15 mouse cellular contexts compared by ENCODE assay signal in genomic region chr13:105300009-105300346, GRCm38 (mm10). TPM values are rescaled to one million over a fixed set of nuclear protein-coding genes. Genes with fewer than 3 reads are reported as not detected.
A peak's percentile ranks its signal among the peaks of the same experiment; 100 is the strongest.
DNase-seq lines count a peak whose midpoint lies in the region; ATAC-seq and TF ChIP-seq lines count a peak whose summit lies in the region.
"Had no signal": no experiment of that assay in that cellular context is flagged by ENCODE, and none has a peak within 500 bp of the region (broad histone marks: within the 10 kb centered on the region; RNA-seq: fewer than 3 reads in every experiment).

No protein-coding gene starts in this region.

- no peak overlapping the region for H3K27ac ChIP-seq in CH12.LX (ENCODE audit: insufficient read depth, low read depth)
- peak overlapping the region; percentile 93 for H3K27ac ChIP-seq in macrophage
- H3K27ac ChIP-seq: forebrain, embryonic 13.5 days; hindbrain, embryonic 13.5 days; kidney, embryonic 15.5 days; stomach, embryonic 15.5 days had no signal

- no peak overlapping the region for H3K4me3 ChIP-seq in CH12.LX (replicated peaks in 1 of 3; ENCODE audit: low read depth in 2 of 3, low read length in 2 of 3, poor library complexity in 1 of 3)
- no peak overlapping the region for H3K4me3 ChIP-seq in macrophage (ENCODE audit: inconsistent target)
- H3K4me3 ChIP-seq: forebrain, embryonic 13.5 days; hindbrain, embryonic 13.5 days; kidney, embryonic 15.5 days; stomach, embryonic 15.5 days had no signal

- no peak overlapping the region for H3K4me2 ChIP-seq in CH12.LX (ENCODE audit: insufficient read depth, low read depth, poor library complexity, severe bottlenecking)
- H3K4me2 ChIP-seq: forebrain, embryonic 13.5 days; hindbrain, embryonic 13.5 days; kidney, embryonic 15.5 days; stomach, embryonic 15.5 days had no signal

- H3K4me1 ChIP-seq in CH12.LX (ENCODE audit: control insufficient read depth in 1 of 2, insufficient read depth in 2 of 2) = peaks cover 0 to 14% of the 10 kb centered on the region in 2 experiments; a peak in 2 of 4 replicates
- H3K4me1 ChIP-seq: forebrain, embryonic 13.5 days; hindbrain, embryonic 13.5 days; kidney, embryonic 15.5 days; stomach, embryonic 15.5 days had no signal

- H3K9me3 ChIP-seq in CH12.LX (replicated peaks; ENCODE audit: low read length) = no peaks in the 10 kb centered on the region
- H3K9me3 ChIP-seq: forebrain, embryonic 13.5 days; hindbrain, embryonic 13.5 days; kidney, embryonic 15.5 days; stomach, embryonic 15.5 days had no signal

- dilution Hi-C loops in CH12.LX (cut with MboI; ENCODE audit: extremely low pct_ligation_motif_present, extremely low pct_unique_long_range_greater_than_20kb, low sequenced_read_pairs) = no loop called here

- peak; percentile 32 to 57 for DNase-seq in heart, adult 9 months (ENCODE audit: low spot score in 2 of 2)
- DNase-seq in heart, postnatal 4 days = no peak
- DNase-seq in CH12.LX (ENCODE audit: extremely low read depth) = peak; percentile 55
- DNase-seq in frontal cortex, postnatal 10 days (ENCODE audit: low spot score in 2 of 2) = no peak
- no peak for DNase-seq in ovary, adult 18-20 months (ENCODE audit: low spot score)
- DNase-seq in gastrocnemius, adult 18-20 months (ENCODE audit: low spot score) = no peak
- DNase-seq: adrenal gland, postnatal 14 days; cerebellum, adult 9-11 months; retina, postnatal 1 day had no signal

- H3K36me3 ChIP-seq in CH12.LX (replicated peaks in 1 of 2; ENCODE audit: control insufficient read depth in 1 of 2, insufficient read depth in 1 of 2, low read length in 1 of 2) (no peaks in the 10 kb centered on the region), macrophage (ENCODE audit: inconsistent target) (no peaks in the 10 kb centered on the region)
- H3K36me3 ChIP-seq: hindbrain, embryonic 13.5 days; kidney, embryonic 15.5 days; stomach, embryonic 15.5 days had no signal

- TF ChIP-seq CTCF in CH12.LX (conservative IDR thresholded peaks at IDR 0.05 in 1 of 2, IDR thresholded peaks at IDR 0.05 in 1 of 2; ENCODE audit: low read depth in 2 of 2, low read length in 2 of 2) = no peak

- H3K27me3 ChIP-seq in CH12.LX (replicated peaks) = no peaks in the 10 kb centered on the region
- H3K27me3 ChIP-seq: forebrain, embryonic 13.5 days; hindbrain, embryonic 13.5 days; kidney, embryonic 15.5 days; stomach, embryonic 15.5 days had no signal

- TF ChIP-seq POLR2A in CH12.LX (IDR thresholded peaks at IDR 0.05; ENCODE audit: low read depth, low read length) = no peak

- TF ChIP-seq EP300 in CH12.LX (IDR thresholded peaks at IDR 0.05; ENCODE audit: low read length) = 0 out of 2 replicates have a peak, but pooled peaks have one; percentile 30

- H3K9ac ChIP-seq in CH12.LX (ENCODE audit: insufficient read depth, low read depth) = no peak overlapping the region
- H3K9ac ChIP-seq: forebrain, embryonic 13.5 days; hindbrain, embryonic 13.5 days; kidney, embryonic 15.5 days; stomach, embryonic 15.5 days had no signal

- in situ Hi-C loops in CH12.LX (cut with MboI; ENCODE audit: low pct_ligation_motif_present, low pct_unique_long_range_greater_than_20kb, low sequenced_read_pairs) = no loop called here

- 5% methylated on average over 4 of the region's 4 CpGs for WGBS in macrophage (ENCODE audit: missing documents)

- peak; percentile 98 to 99 for ATAC-seq in hematopoietic stem cell, adult 5-6 weeks (replicated peaks in 1 of 2; ENCODE audit: insufficient read depth in 1 of 2, low FRiP score in 2 of 2, low TSS enrichment in 1 of 2, low read depth in 1 of 2, poor library complexity in 2 of 2, severe bottlenecking in 2 of 2)
- ATAC-seq: forebrain, embryonic 13.5 days had no signal

- TF ChIP-seq RAD21 in CH12.LX (IDR thresholded peaks at IDR 0.05; ENCODE audit: low read depth, low read length) = no peak

- H3K79me2 ChIP-seq in CH12.LX (replicated peaks; ENCODE audit: control insufficient read depth, extremely low read depth, insufficient read depth, poor library complexity, severe bottlenecking) (no peaks in the 10 kb centered on the region), macrophage (ENCODE audit: inconsistent target) (no peaks in the 10 kb centered on the region)

TF ChIP-seq in CH12.LX, 34 proteins besides CTCF, POLR2A, EP300 and RAD21:
- no peak for TF ChIP-seq USF1 (IDR thresholded peaks at IDR 0.05; ENCODE audit: low read depth, low read length)
- no peak for TF ChIP-seq JUND (conservative IDR thresholded peaks at IDR 0.05; ENCODE audit: low read depth, low read length)
- TF ChIP-seq E2F4 (IDR thresholded peaks at IDR 0.05; ENCODE audit: insufficient replicate concordance, low read depth, low read length) = no peak
- no peak for TF ChIP-seq MAZ (IDR thresholded peaks at IDR 0.05; ENCODE audit: low read depth, low read length)
- TF ChIP-seq SIN3A (IDR thresholded peaks at IDR 0.05; ENCODE audit: low read length) = no peak
- TF ChIP-seq GABPA (IDR thresholded peaks at IDR 0.05; ENCODE audit: insufficient replicate concordance, low read depth, low read length) = no peak
- TF ChIP-seq CHD1 (IDR thresholded peaks at IDR 0.05; ENCODE audit: low read depth, low read length) = no peak
- no peak for TF ChIP-seq MYC (IDR thresholded peaks at IDR 0.05; ENCODE audit: low read depth, low read length)
- TF ChIP-seq ZMIZ1 (IDR thresholded peaks at IDR 0.05; ENCODE audit: low read depth, low read length) = no peak
- no peak for TF ChIP-seq MXI1 (IDR thresholded peaks at IDR 0.05; ENCODE audit: low read depth, low read length)
- no peak for TF ChIP-seq IRF4 (IDR thresholded peaks at IDR 0.05; ENCODE audit: low read depth, low read length)
- no peak for TF ChIP-seq TBP (conservative IDR thresholded peaks at IDR 0.05; ENCODE audit: low read depth, low read length)
- no peak for TF ChIP-seq MAFK (IDR thresholded peaks at IDR 0.05; ENCODE audit: insufficient replicate concordance, low read length)
- no peak for TF ChIP-seq HCFC1 (IDR thresholded peaks at IDR 0.05; ENCODE audit: low read depth, low read length)
- TF ChIP-seq ZKSCAN1 (IDR thresholded peaks at IDR 0.05; ENCODE audit: borderline replicate concordance, low read depth, low read length) = no peak
- no peak for TF ChIP-seq MAX (IDR thresholded peaks at IDR 0.05; ENCODE audit: low read length)
- no peak for TF ChIP-seq UBTF (IDR thresholded peaks at IDR 0.05; ENCODE audit: low read depth, low read length)
- no peak for TF ChIP-seq JUN (IDR thresholded peaks at IDR 0.05; ENCODE audit: insufficient read depth, low read depth, low read length)

RNA-seq across cellular contexts. Expression of gene Rnf180, which starts 5.4 kb away (rescaled TPM):
- 1 to 10 TPM; 2.0 to 2.3 TPM for total RNA-seq in heart, postnatal 4 days (2021)
- total RNA-seq in CH12.LX (2012; rRNA removed) = 0.13 TPM in 2 replicates
- total RNA-seq in CH12.LX (2014; rRNA removed) = 0.31 TPM in 1 of 2 replicates, not detected in the other
- 0.19 and 0.66 TPM in 2 replicates for polyA plus RNA-seq in CH12.LX (2012; ENCODE audit: insufficient read length, low read depth)
- total RNA-seq in hematopoietic stem cell, adult 5-6 weeks (2017) = 7.8 and 9.7 TPM in 2 replicates
- total RNA-seq in macrophage (2018; cell fraction: chromatin; rRNA removed) = 10 to 100 TPM; 15.3 to 83.8 (median 34.8) TPM
- 10 to 100 TPM in 7 of 26 experiments, 1 to 10 TPM in 19; 3.2 to 13.4 (median 5.5) TPM for total RNA-seq in macrophage (2018; cell fraction: cytosol; rRNA removed)
- 10 to 100 TPM in 20 of 26 experiments, 1 to 10 TPM in 6; 5.8 to 65.4 (median 22.8) TPM for total RNA-seq in macrophage (2018; cell fraction: nucleus; rRNA removed)
- 7.7 to 11.7 TPM (median 8.2 TPM) in 3 replicates for polyA plus RNA-seq in macrophage (2018)
- total RNA-seq in gastrocnemius, adult 18-20 months (2021) = under 1 TPM; 0.14 to 0.21 TPM

Comparison
In these comparisons a context has a peak if more than half of its experiments do, and no peak if none do; other contexts are left out.
1. DNase-seq: peak in heart, adult 9 months (2 of 2) and CH12.LX (single experiment); none in heart, postnatal 4 days (single experiment), frontal cortex, postnatal 10 days (0 of 2), ovary, adult 18-20 months (single experiment) and gastrocnemius, adult 18-20 months (single experiment).